In the genomic region with DNA sequence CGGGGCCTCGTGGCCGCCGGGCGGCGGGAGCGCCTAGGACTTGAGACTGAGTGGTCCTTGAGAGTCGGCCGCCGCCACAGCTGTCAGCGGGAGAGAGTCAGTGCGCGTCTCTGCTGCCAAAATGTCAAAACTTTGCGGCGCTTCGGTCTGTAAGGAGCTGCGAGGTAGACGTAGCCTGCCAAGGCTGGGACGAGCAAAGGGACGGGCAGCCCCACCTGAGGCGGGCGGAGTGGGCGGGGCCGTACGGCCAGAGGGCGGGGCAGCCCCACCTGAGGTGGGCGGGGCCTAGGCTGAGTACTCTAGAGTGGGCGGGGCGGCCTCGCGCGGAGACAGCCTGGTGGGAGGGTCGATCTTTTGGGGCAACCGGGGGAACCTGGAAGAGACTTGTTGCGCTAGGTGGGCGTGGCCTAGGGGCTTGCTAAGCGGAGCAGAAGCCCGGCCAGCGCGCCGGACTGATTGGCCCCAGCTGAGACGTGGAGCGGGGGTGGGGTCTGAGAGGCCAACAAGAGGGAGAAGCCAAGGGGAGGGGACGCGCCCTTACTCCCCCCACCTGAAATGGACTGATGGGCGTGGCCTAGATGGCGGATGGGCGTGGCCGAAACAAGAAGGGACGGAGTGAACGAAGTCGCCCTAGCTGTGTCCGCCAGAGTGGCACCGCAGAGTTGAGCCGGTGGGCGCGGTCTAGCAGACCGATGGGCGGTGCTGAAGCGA, we compare ENCODE assay signal across 8 mouse cellular contexts. TPM values are rescaled to one million over a fixed set of nuclear protein-coding genes. Genes with fewer than 3 reads are reported as not detected.
DNase-seq lines count a peak whose midpoint lies in the region; ATAC-seq and TF ChIP-seq lines count a peak whose summit lies in the region.

TSS of gene Baiap2l1 (minus strand) at position 232 of the 711 bp plus-strand sequence.

- peak within 1 kb of the TSS; percentile 66 for H3K27ac ChIP-seq in heart, embryonic 12.5 days (ENCODE audit: poor library complexity, severe bottlenecking)
- peak within 1 kb of the TSS; percentile 92 for H3K27ac ChIP-seq in kidney, embryonic 16.5 days (ENCODE audit: low read length)
- peak within 1 kb of the TSS; percentile 91 for H3K27ac ChIP-seq in liver, adult 2 months (replicated peaks; ENCODE audit: insufficient read depth, low read depth, low read length)

- no peaks in the 10 kb centered on the region for H3K27me3 ChIP-seq in heart, embryonic 12.5 days (replicated peaks)
- H3K27me3 ChIP-seq in kidney, embryonic 16.5 days (ENCODE audit: insufficient read depth, low read length) = no peaks in the 10 kb centered on the region
- H3K27me3 ChIP-seq in liver, adult 2 months (ENCODE audit: control insufficient read depth, insufficient read depth, low read length) = no peaks in the 10 kb centered on the region
- no peaks in the 10 kb centered on the region for H3K27me3 ChIP-seq in myocyte (ENCODE audit: control insufficient read depth, insufficient read depth, insufficient read length)

- WGBS in heart, embryonic 12.5 days = 1% methylated on average over 60 of the region's 60 CpGs
- under 1% methylated on average over 60 of the region's 60 CpGs for WGBS in kidney, embryonic 16.5 days
- under 1% methylated on average over 59 of the region's 60 CpGs for WGBS in liver, adult 2 months

- peak within 1 kb of the TSS; percentile 68 for H3K9ac ChIP-seq in heart, embryonic 12.5 days
- peak within 1 kb of the TSS; percentile 81 for H3K9ac ChIP-seq in kidney, embryonic 16.5 days (replicated peaks; ENCODE audit: low read length)
- peak within 1 kb of the TSS; percentile 95 for H3K9ac ChIP-seq in liver, adult 2 months (ENCODE audit: low read depth, low read length)

- peak; percentile 25; the same call in 1 of the 2 replicates for ATAC-seq in erythroid progenitor cell, adult 5-6 weeks (replicated peaks; ENCODE audit: low FRiP score, poor library complexity, severe bottlenecking)
- peak; percentile 94 for ATAC-seq in heart, embryonic 12.5 days (ENCODE audit: insufficient number of reproducible peaks, low FRiP score)
- ATAC-seq in kidney, embryonic 16.5 days (ENCODE audit: low FRiP score, low TSS enrichment) = peak; percentile 98

- TF ChIP-seq POLR2A in brain, embryonic 14.5 days (IDR thresholded peaks at IDR 0.05; ENCODE audit: borderline replicate concordance, extremely low read depth, insufficient read depth, insufficient read length, poor library complexity, severe bottlenecking) = no peak
- peak; percentile 96 for TF ChIP-seq POLR2A in liver, adult 2 months (IDR thresholded peaks at IDR 0.05; ENCODE audit: extremely low read depth, insufficient read depth, low read length)
- peak; percentile 77 for TF ChIP-seq POLR2A in myocyte (IDR thresholded peaks at IDR 0.05; ENCODE audit: insufficient read length, low read depth)

- no peak for TF ChIP-seq CTCF in brain, embryonic 14.5 days (IDR thresholded peaks at IDR 0.05; ENCODE audit: borderline replicate concordance, extremely low read depth, insufficient read depth, insufficient read length)
- peak; percentile 4; the same call in 1 of the 2 replicates for TF ChIP-seq CTCF in liver, adult 2 months (IDR thresholded peaks at IDR 0.05; ENCODE audit: low read depth, low read length)

- DNase-seq in A20 (ENCODE audit: low read depth, low spot score) = peak; percentile 93
- peak; percentile 87 for DNase-seq in brain, embryonic 14.5 days (ENCODE audit: low read depth)
- DNase-seq in liver, adult 2 months (ENCODE audit: extremely low read depth, low read depth, low spot score) = peak; percentile 99
- peak; percentile 65 to 79 for DNase-seq in spleen, postnatal 4 days (ENCODE audit: low spot score in 2 of 2)

- no peaks in the 10 kb centered on the region for H3K9me3 ChIP-seq in heart, embryonic 12.5 days (replicated peaks)
- no peaks in the 10 kb centered on the region for H3K9me3 ChIP-seq in kidney, embryonic 16.5 days (ENCODE audit: low read length)

- peaks cover 4% of the 10 kb centered on the region for H3K4me1 ChIP-seq in heart, embryonic 12.5 days (replicated peaks)
- peaks cover 17% of the 10 kb centered on the region for H3K4me1 ChIP-seq in kidney, embryonic 16.5 days (ENCODE audit: insufficient read depth, low read length)
- H3K4me1 ChIP-seq in liver, adult 2 months (ENCODE audit: control insufficient read depth, insufficient read depth, low read length) = peaks cover 9% of the 10 kb centered on the region; the same call in 1 of the 2 replicates

- H3ac ChIP-seq in myocyte (ENCODE audit: control insufficient read depth, insufficient read length) = peak within 1 kb of the TSS; percentile 32

- no peaks in the 10 kb centered on the region for H3K36me3 ChIP-seq in heart, embryonic 12.5 days
- no peaks in the 10 kb centered on the region for H3K36me3 ChIP-seq in kidney, embryonic 16.5 days (ENCODE audit: insufficient read depth, low read length)
- H3K36me3 ChIP-seq in liver, adult 2 months (ENCODE audit: control insufficient read depth, insufficient read depth, low read length) = no peaks in the 10 kb centered on the region
- H3K36me3 ChIP-seq in myocyte (ENCODE audit: control insufficient read depth, insufficient read depth) = no peaks in the 10 kb centered on the region

- H3K4me2 ChIP-seq in heart, embryonic 12.5 days = peak within 1 kb of the TSS; percentile 74
- H3K4me2 ChIP-seq in kidney, embryonic 16.5 days (replicated peaks; ENCODE audit: low read depth, low read length) = peak within 1 kb of the TSS; percentile 69
- H3K4me2 ChIP-seq in myocyte (ENCODE audit: low read depth) = peak within 1 kb of the TSS; percentile 78

- peak within 1 kb of the TSS; percentile 62 for H3K4me3 ChIP-seq in heart, embryonic 12.5 days
- H3K4me3 ChIP-seq in kidney, embryonic 16.5 days (ENCODE audit: low read length) = peak within 1 kb of the TSS; percentile 74
- H3K4me3 ChIP-seq in liver, adult 2 months (ENCODE audit: insufficient read depth, low read depth, low read length) = peak within 1 kb of the TSS; percentile 91
- peak within 1 kb of the TSS; percentile 88 for H3K4me3 ChIP-seq in myocyte

- H3K79me2 ChIP-seq in liver, adult 2 months (ENCODE audit: control insufficient read depth, insufficient read depth, low read length) = peaks cover 3% of the 10 kb centered on the region; the same call in 1 of the 2 replicates
- peaks cover 45% of the 10 kb centered on the region for H3K79me2 ChIP-seq in myocyte (ENCODE audit: control insufficient read depth, insufficient read depth)

TF ChIP-seq in myocyte, 11 proteins besides CTCF, POLR2A, EP300 and RAD21:
- TF ChIP-seq CEBPB (IDR thresholded peaks at IDR 0.05; ENCODE audit: insufficient read depth, poor library complexity, severe bottlenecking) (no peak), MYOD1 (IDR thresholded peaks at IDR 0.05; ENCODE audit: control insufficient read depth in 1 of 3, insufficient read length in 2 of 3, low read depth in 2 of 3) (peak in 2 of 3 experiments; percentile 14 to 26), MYOG (IDR thresholded peaks at IDR 0.05; ENCODE audit: control insufficient read depth in 1 of 3, insufficient read depth in 1 of 3, insufficient read length in 2 of 3, low read depth in 2 of 3) (peak; percentile 6 to 64 (median 33)), USF1 (IDR thresholded peaks at IDR 0.05; ENCODE audit: low read depth) (no peak), MAX (IDR thresholded peaks at IDR 0.05; ENCODE audit: low read depth) (no peak), TCF3 (IDR thresholded peaks at IDR 0.05; ENCODE audit: insufficient read length, low read depth) (no peak), REST (IDR thresholded peaks at IDR 0.05; ENCODE audit: insufficient read depth, insufficient read length) (no peak), E2F4 (IDR thresholded peaks at IDR 0.05; ENCODE audit: insufficient read depth) (no peak), SRF (IDR thresholded peaks at IDR 0.05; ENCODE audit: control insufficient read depth, insufficient read length, low read depth) (no peak), TCF12 (IDR thresholded peaks at IDR 0.05; ENCODE audit: insufficient read depth, poor library complexity, severe bottlenecking) (no peak), POLR2AphosphoS2 (IDR thresholded peaks at IDR 0.05; ENCODE audit: insufficient read length, low read depth) (peak; percentile 84)

RNA-seq across cellular contexts. Expression of gene Baiap2l1, which starts in this region (rescaled TPM):
- polyA plus RNA-seq in brain, embryonic 14.5 days (2012; rRNA removed) = 0.55 and 0.89 TPM in 2 replicates
- total RNA-seq in erythroid progenitor cell, adult 5-6 weeks (2015; ENCODE audit: low replicate concordance) = not detected in 2 replicates
- total RNA-seq in erythroid progenitor cell, adult 5-6 weeks (2017; ENCODE audit: low replicate concordance) = not detected in 2 replicates
- polyA plus RNA-seq in heart, embryonic 12.5 days (2016; fragmentation: Nextera tagmentation; extraction: Ambion mirVana) = 11.5 and 11.9 TPM in 2 replicates
- polyA plus RNA-seq in kidney, embryonic 16.5 days (2015; fragmentation: Nextera tagmentation; extraction: Ambion mirVana) = 14.8 and 15.3 TPM in 2 replicates
- 7.9 and 11.7 TPM in 2 replicates for total RNA-seq in liver, adult 2 months (2014; rRNA removed)
- 7.7 and 10.3 TPM in 2 replicates for polyA plus RNA-seq in liver, adult 2 months (2012; rRNA removed)
- 68.8 TPM for polyA plus RNA-seq in myocyte (2012; fragmentation: generic; extraction: Trizol)

Comparison
In these comparisons a context has a peak if more than half of its experiments do, and no peak if none do; other contexts are left out.
1. Peak in every context shown above with its lines: DNase-seq, ATAC-seq, H3K4me3 ChIP-seq and H3K27ac ChIP-seq.
2. Peak in DNase-seq in brain, embryonic 14.5 days; RNA of the gene not detected or under 1 TPM.
3. Peak in ATAC-seq in erythroid progenitor cell, adult 5-6 weeks; RNA of the gene not detected or under 1 TPM.
4. ATAC-seq: peak in every context shown above with its lines; median percentile 98 in kidney, embryonic 16.5 days; 94 in heart, embryonic 12.5 days; 25 in erythroid progenitor cell, adult 5-6 weeks.